Mouse (Mus musculus): Measurements from ENCODE around the gene Itpk1. TPM values are rescaled to one million over a fixed set of nuclear protein-coding genes. Genes with fewer than 3 reads are reported as not detected.

Gene Itpk1
- polyA plus RNA-seq, 1 experiment = 4.5 TPM

DNA sequence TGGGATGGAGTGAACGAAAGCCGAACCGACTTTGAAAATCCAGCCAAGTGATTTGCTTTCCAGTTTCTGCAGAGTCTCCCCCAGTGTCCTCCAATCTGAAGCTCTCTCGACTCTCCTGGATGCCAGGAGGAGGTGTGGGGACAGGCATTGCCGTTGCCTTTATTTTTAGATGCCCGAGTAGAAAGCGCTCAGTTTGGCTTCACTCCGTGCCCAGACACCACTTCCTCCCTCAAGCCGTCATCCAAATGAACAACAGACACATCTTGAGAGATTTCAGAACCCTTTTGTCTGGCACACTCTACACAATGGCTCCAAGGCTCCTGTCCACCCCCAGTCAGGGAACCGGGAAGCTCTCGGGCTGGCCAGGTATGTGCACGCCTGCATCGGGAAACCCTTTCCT is 30.6 kb downstream of the Itpk1 start:
- H3K4me3 ChIP-seq (ENCODE audit: insufficient read depth, poor library complexity, severe bottlenecking) = no peak overlapping the region
- no peaks in the 10 kb centered on the region for H3K27me3 ChIP-seq (ENCODE audit: control insufficient read depth, insufficient read depth, insufficient read length)
- no peaks in the 10 kb centered on the region for H3K79me3 ChIP-seq (ENCODE audit: low read depth)
- no peak overlapping the region for H3ac ChIP-seq (ENCODE audit: control insufficient read depth, insufficient read length, low read depth)
- no peaks in the 10 kb centered on the region for H3K36me3 ChIP-seq (ENCODE audit: control insufficient read depth, insufficient read depth)
- no peaks in the 10 kb centered on the region for H3K79me2 ChIP-seq (ENCODE audit: control insufficient read depth, insufficient read depth)
- TF ChIP-seq MYOG (IDR thresholded peaks at IDR 0.05; ENCODE audit: control insufficient read depth, extremely low read depth, insufficient read length) (no peak), MYOD1 (IDR thresholded peaks at IDR 0.05; ENCODE audit: control insufficient read depth, insufficient read length, low read depth) (no peak), USF1 (IDR thresholded peaks at IDR 0.05; ENCODE audit: low read depth) (no peak)

DNA sequence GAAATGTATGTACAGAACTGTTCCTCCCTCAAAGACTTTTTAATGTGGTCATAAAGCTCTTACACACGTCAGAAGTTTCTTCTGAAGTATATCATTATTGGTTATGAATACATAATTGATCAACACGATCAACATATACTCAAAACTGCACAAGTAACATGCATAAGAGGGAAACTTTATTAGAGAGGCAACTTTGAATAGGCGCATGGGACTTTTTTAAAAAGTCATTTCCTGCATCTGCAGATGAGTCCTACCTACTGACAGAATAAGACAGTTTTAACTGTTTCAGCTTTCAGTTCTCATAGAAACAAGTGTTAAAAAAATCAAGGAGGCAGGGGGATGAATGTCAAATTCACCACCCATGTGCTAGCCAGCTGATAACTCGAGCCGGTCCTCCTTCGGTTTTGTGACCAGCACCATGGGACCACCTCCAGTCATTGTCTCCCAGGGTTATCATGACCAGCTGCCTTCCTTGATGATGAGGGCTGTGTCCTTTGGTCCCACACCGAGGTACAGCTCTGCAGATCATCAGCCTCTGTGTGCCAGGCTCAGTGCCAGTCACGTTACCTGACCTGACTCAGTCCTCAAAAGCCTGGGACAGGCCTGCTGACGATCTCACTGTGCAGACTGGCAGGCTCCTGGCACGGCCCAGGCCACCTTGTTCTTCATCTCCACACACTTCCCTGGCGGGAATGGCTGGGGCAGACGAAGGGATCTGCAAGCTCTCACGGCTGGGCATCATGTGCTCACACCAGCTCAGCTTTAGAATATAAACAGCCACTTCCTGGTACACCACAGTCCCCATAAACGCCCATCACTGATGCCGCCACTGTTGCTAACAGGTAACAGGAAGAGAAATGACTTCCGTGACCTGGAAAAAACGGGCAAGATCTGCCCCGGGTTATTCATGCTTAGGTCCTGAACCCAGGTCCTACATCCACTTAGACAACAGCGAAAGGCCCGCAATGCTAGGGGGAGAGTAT is 31.6 kb downstream of the Itpk1 start:
- Histone ChIP-seq H3K79me3 (ENCODE audit: low read depth) (no peaks in the 10 kb centered on the region), H3K27me3 (ENCODE audit: control insufficient read depth, insufficient read depth, insufficient read length) (no peaks in the 10 kb centered on the region), H3K79me2 (ENCODE audit: control insufficient read depth, insufficient read depth) (no peaks in the 10 kb centered on the region), H3ac (ENCODE audit: control insufficient read depth, insufficient read length, low read depth) (no peak overlapping the region), H3K4me3 (ENCODE audit: insufficient read depth, poor library complexity, severe bottlenecking) (no peak overlapping the region), H3K36me3 (ENCODE audit: control insufficient read depth, insufficient read depth) (no peaks in the 10 kb centered on the region)
- TF ChIP-seq CTCF (IDR thresholded peaks at IDR 0.05; ENCODE audit: control insufficient read depth, insufficient read depth, insufficient read length) = no peak
- TF ChIP-seq USF1 (IDR thresholded peaks at IDR 0.05; ENCODE audit: low read depth) = no peak
- TF ChIP-seq MYOG (IDR thresholded peaks at IDR 0.05; ENCODE audit: control insufficient read depth, extremely low read depth, insufficient read length) = no peak
- TF ChIP-seq MAX (IDR thresholded peaks at IDR 0.05) = no peak
- no peak for TF ChIP-seq CEBPB (IDR thresholded peaks at IDR 0.05; ENCODE audit: low read depth)
- no peak for TF ChIP-seq FOSL1 (IDR thresholded peaks at IDR 0.05; ENCODE audit: insufficient read depth, low read length, poor library complexity, severe bottlenecking)
- TF ChIP-seq MYOD1 (IDR thresholded peaks at IDR 0.05; ENCODE audit: control insufficient read depth, insufficient read length, low read depth) = no peak

DNA sequence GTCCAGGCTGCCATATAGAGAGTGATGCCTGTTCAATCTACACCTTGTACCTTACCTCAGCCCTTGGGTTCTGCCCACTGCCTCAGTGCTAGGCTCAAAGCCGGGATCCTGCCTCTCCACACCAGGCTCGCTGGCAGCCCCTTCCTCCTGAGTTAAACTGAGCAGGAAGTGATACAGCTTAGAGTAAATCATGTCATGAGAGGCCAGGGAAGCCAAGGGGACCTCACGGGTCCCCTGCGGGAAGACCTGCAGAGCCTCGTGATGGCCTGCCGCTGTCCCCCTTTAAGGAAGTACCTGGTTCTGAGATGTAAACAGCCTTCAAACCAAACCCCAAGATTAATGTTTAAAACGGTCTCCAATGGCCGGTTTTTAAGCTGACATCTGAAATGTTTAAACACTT is 32.6 kb downstream of the Itpk1 start:
- TF ChIP-seq MYOD1 (IDR thresholded peaks at IDR 0.05; ENCODE audit: control insufficient read depth, insufficient read length, low read depth) (no peak), FOSL1 (IDR thresholded peaks at IDR 0.05; ENCODE audit: insufficient read depth, low read length, poor library complexity, severe bottlenecking) (no peak), MAX (IDR thresholded peaks at IDR 0.05) (no peak), CEBPB (IDR thresholded peaks at IDR 0.05; ENCODE audit: low read depth) (no peak), CTCF (IDR thresholded peaks at IDR 0.05; ENCODE audit: control insufficient read depth, insufficient read depth, insufficient read length) (no peak), USF1 (IDR thresholded peaks at IDR 0.05; ENCODE audit: low read depth) (no peak), MYOG (IDR thresholded peaks at IDR 0.05; ENCODE audit: control insufficient read depth, extremely low read depth, insufficient read length) (no peak)
- H3ac ChIP-seq (ENCODE audit: control insufficient read depth, insufficient read length, low read depth) = no peak overlapping the region
- no peaks in the 10 kb centered on the region for H3K27me3 ChIP-seq (ENCODE audit: control insufficient read depth, insufficient read depth, insufficient read length)
- H3K4me3 ChIP-seq (ENCODE audit: insufficient read depth, poor library complexity, severe bottlenecking) = no peak overlapping the region
- H3K79me3 ChIP-seq (ENCODE audit: low read depth) = no peaks in the 10 kb centered on the region
- H3K36me3 ChIP-seq (ENCODE audit: control insufficient read depth, insufficient read depth) = no peaks in the 10 kb centered on the region
- H3K79me2 ChIP-seq (ENCODE audit: control insufficient read depth, insufficient read depth) = no peaks in the 10 kb centered on the region

DNA sequence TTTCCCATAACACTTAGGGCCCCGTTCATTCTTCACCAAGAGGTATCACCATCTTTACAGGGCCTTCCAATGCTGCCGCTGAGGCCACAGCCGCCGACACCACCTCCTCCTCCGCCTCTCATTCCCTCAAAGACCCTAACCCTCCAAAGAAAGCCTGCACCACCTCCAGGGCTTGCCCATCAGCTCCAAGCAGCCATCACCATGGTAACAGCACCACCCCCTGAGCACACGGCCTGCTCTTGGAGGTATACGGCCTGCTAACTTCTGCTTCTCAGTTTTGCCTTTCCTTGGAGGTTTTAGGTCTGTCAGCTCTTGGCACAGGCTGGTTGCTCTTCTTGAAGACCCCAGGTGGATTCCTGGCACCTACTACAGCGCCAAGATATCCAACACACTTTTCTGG is 33.9 kb downstream of the Itpk1 start:
- Histone ChIP-seq H3ac (ENCODE audit: control insufficient read depth, insufficient read length, low read depth) (no peak overlapping the region), H3K4me3 (ENCODE audit: insufficient read depth, poor library complexity, severe bottlenecking) (no peak overlapping the region), H3K79me3 (ENCODE audit: low read depth) (no peaks in the 10 kb centered on the region)

DNA sequence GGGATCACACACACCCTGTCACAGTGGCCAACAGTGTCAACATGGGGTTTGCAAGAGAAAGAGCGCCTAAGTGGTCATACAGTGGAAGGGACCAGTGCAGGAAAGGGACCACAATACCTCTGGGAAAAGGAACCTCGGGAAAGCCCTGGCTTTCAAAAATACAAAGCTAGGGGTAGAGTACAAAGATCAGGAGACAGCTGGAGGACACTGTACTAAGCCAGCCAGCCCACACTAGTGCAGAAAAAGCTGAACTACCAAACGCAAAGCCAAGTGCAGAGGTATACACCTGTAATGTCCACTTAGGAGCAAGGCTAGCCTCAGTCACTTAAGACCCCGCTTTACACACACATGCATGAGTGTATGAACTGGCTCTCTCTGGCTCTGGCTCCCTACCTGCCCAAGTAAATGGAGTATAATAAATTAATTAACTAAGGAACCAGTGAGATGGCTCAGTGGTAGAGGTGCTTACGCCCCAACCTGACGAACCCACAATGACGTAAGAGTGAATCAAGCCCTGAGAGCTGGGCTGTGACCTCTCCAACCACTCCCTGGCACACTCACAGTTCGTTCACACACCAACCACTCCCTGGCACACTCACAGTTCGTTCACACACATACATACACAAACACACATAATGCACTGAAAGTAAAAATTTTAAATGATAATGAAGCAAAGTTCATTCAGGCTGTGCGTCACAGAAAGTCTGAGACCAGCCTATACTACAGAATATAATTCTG is 39.1 kb downstream of the Itpk1 start:
- Histone ChIP-seq H3K79me3 (ENCODE audit: low read depth) (no peaks in the 10 kb centered on the region), H3K4me3 (ENCODE audit: insufficient read depth, poor library complexity, severe bottlenecking) (no peak overlapping the region), H3K79me2 (ENCODE audit: control insufficient read depth, insufficient read depth) (no peaks in the 10 kb centered on the region), H3K27me3 (ENCODE audit: control insufficient read depth, insufficient read depth, insufficient read length) (no peaks in the 10 kb centered on the region), H3ac (ENCODE audit: control insufficient read depth, insufficient read length, low read depth) (no peak overlapping the region), H3K36me3 (ENCODE audit: control insufficient read depth, insufficient read depth) (no peaks in the 10 kb centered on the region)
- TF ChIP-seq CTCF (IDR thresholded peaks at IDR 0.05; ENCODE audit: control insufficient read depth, insufficient read depth, insufficient read length) = no peak
- TF ChIP-seq MYOG (IDR thresholded peaks at IDR 0.05; ENCODE audit: control insufficient read depth, extremely low read depth, insufficient read length) = no peak
- no peak for TF ChIP-seq MYOD1 (IDR thresholded peaks at IDR 0.05; ENCODE audit: control insufficient read depth, insufficient read length, low read depth)
- TF ChIP-seq USF1 (IDR thresholded peaks at IDR 0.05; ENCODE audit: low read depth) = no peak
- no peak for TF ChIP-seq MAX (IDR thresholded peaks at IDR 0.05)
- no peak for TF ChIP-seq CEBPB (IDR thresholded peaks at IDR 0.05; ENCODE audit: low read depth)
- no peak for TF ChIP-seq FOSL1 (IDR thresholded peaks at IDR 0.05; ENCODE audit: insufficient read depth, low read length, poor library complexity, severe bottlenecking)

More for the DNA sequence above, 33.9 kb downstream of the Itpk1 start:
- TF ChIP-seq MAX (IDR thresholded peaks at IDR 0.05) (no peak), MYOG (IDR thresholded peaks at IDR 0.05; ENCODE audit: control insufficient read depth, extremely low read depth, insufficient read length) (no peak), FOSL1 (IDR thresholded peaks at IDR 0.05; ENCODE audit: insufficient read depth, low read length, poor library complexity, severe bottlenecking) (no peak), USF1 (IDR thresholded peaks at IDR 0.05; ENCODE audit: low read depth) (no peak), MYOD1 (IDR thresholded peaks at IDR 0.05; ENCODE audit: control insufficient read depth, insufficient read length, low read depth) (no peak), CEBPB (IDR thresholded peaks at IDR 0.05; ENCODE audit: low read depth) (no peak), CTCF (IDR thresholded peaks at IDR 0.05; ENCODE audit: control insufficient read depth, insufficient read depth, insufficient read length) (no peak)
- Histone ChIP-seq H3K79me2 (ENCODE audit: control insufficient read depth, insufficient read depth) (no peaks in the 10 kb centered on the region), H3K36me3 (ENCODE audit: control insufficient read depth, insufficient read depth) (no peaks in the 10 kb centered on the region), H3K27me3 (ENCODE audit: control insufficient read depth, insufficient read depth, insufficient read length) (no peaks in the 10 kb centered on the region)

All from C2C12 (cell line).